Mouse (Mus musculus): ENCODE results near the gene Cd247.

GRCm38 (mm10) chr1:165790461-165791210 lies 2.2 kb downstream of the Cd247 start:
- TF ChIP-seq GATA1 (IDR thresholded peaks at IDR 0.05; ENCODE audit: low read length) = no peak
- no peak for TF ChIP-seq TAL1 (IDR thresholded peaks at IDR 0.05; ENCODE audit: low read length)
